Comparison of ENCODE assay signal across 14 mouse cellular contexts in the genomic region with DNA sequence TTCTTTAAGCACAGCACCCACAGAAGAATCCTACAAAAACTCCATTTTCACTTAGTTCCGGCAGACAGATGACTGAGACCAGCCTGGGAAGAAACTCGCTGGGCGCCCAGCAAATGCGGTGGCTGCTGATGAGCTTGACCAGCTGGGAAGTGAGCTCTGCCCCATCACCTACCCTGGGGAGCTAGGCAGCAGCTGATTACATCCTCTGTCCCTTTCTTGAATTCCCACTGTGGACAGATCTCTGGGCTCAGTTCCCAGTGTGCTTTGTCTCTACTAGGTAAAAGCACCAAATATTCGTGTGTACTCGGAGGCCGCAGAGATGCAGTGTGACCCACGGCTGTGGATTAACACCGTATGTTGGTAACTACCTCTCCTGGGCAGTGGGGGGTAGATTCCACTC. TPM values are rescaled to one million over a fixed set of nuclear protein-coding genes. Genes with fewer than 3 reads are reported as not detected.
DNase-seq lines count a peak whose midpoint lies in the region; ATAC-seq and TF ChIP-seq lines count a peak whose summit lies in the region.
"Had no signal": no experiment of that assay in that cellular context is flagged by ENCODE, and none has a peak within 500 bp of the region (broad histone marks: within the 10 kb centered on the region; RNA-seq: fewer than 3 reads in every experiment).

No protein-coding gene starts in this region.

- no peak for DNase-seq in forebrain, embryonic 10.5 days (ENCODE audit: extremely low spot score, low spot score)
- DNase-seq in forebrain, postnatal 0 days = no peak
- DNase-seq in kidney, adult 9 months = no peak
- peak; percentile 40 for DNase-seq in retina, postnatal 1 day
- DNase-seq: cerebellum, adult 11 months; thymus, postnatal 36 days had no signal

- no peak for TF ChIP-seq CTCF in forebrain, postnatal 0 days (IDR thresholded peaks at IDR 0.05; ENCODE audit: low read depth)
- TF ChIP-seq CTCF in intestine, postnatal 0 days (IDR thresholded peaks at IDR 0.05; ENCODE audit: low read depth) = no peak

- H3K27me3 ChIP-seq in forebrain, embryonic 10.5 days (ENCODE audit: poor library complexity, severe bottlenecking) = no peaks in the 10 kb centered on the region
- no peaks in the 10 kb centered on the region for H3K27me3 ChIP-seq in forebrain, postnatal 0 days (ENCODE audit: insufficient read depth, low read length)
- no peaks in the 10 kb centered on the region for H3K27me3 ChIP-seq in kidney, embryonic 16.5 days (ENCODE audit: insufficient read depth, low read length)
- no peaks in the 10 kb centered on the region for H3K27me3 ChIP-seq in neural tube, embryonic 13.5 days
- no peaks in the 10 kb centered on the region for H3K27me3 ChIP-seq in neural tube, embryonic 15.5 days (replicated peaks)
- no peaks in the 10 kb centered on the region for H3K27me3 ChIP-seq in intestine, postnatal 0 days (replicated peaks; ENCODE audit: control insufficient read depth, insufficient read depth, low read length)
- H3K27me3 ChIP-seq: embryonic facial prominence, embryonic 12.5 days; liver, embryonic 15.5 days had no signal

- peaks cover 4% of the 10 kb centered on the region; the same call in 1 of the 2 replicates for H3K9me3 ChIP-seq in forebrain, embryonic 10.5 days
- H3K9me3 ChIP-seq in forebrain, postnatal 0 days (ENCODE audit: low read length) = no peaks in the 10 kb centered on the region
- H3K9me3 ChIP-seq in kidney, embryonic 16.5 days (ENCODE audit: low read length) = 0 out of 2 replicates have a peak, but pooled peaks cover 4% of the 10 kb centered on the region
- peaks cover 3% of the 10 kb centered on the region; the same call in 1 of the 2 replicates for H3K9me3 ChIP-seq in neural tube, embryonic 13.5 days
- H3K9me3 ChIP-seq in neural tube, embryonic 15.5 days (replicated peaks) = no peaks in the 10 kb centered on the region
- no peaks in the 10 kb centered on the region for H3K9me3 ChIP-seq in intestine, postnatal 0 days (ENCODE audit: control insufficient read depth)
- H3K9me3 ChIP-seq: embryonic facial prominence, embryonic 12.5 days; liver, embryonic 15.5 days had no signal

- no peak for ATAC-seq in forebrain, postnatal 0 days
- ATAC-seq in kidney, embryonic 16.5 days (ENCODE audit: low FRiP score, low TSS enrichment) = no peak
- ATAC-seq in neural tube, embryonic 13.5 days (ENCODE audit: low read depth) = no peak
- ATAC-seq in neural tube, embryonic 15.5 days (ENCODE audit: low FRiP score) = no peak
- no peak for ATAC-seq in intestine, postnatal 0 days
- ATAC-seq: intestine, embryonic 16.5 days had no signal

- H3K4me1 ChIP-seq in forebrain, embryonic 10.5 days = peaks cover 24% of the 10 kb centered on the region
- H3K4me1 ChIP-seq in forebrain, postnatal 0 days (ENCODE audit: insufficient read depth) = no peaks in the 10 kb centered on the region
- H3K4me1 ChIP-seq in kidney, embryonic 16.5 days (ENCODE audit: insufficient read depth, low read length) = peaks cover 26% of the 10 kb centered on the region
- H3K4me1 ChIP-seq in neural tube, embryonic 13.5 days (replicated peaks) = 0 out of 2 replicates have a peak, but pooled peaks cover 3% of the 10 kb centered on the region
- H3K4me1 ChIP-seq in neural tube, embryonic 15.5 days = no peaks in the 10 kb centered on the region
- H3K4me1 ChIP-seq in intestine, postnatal 0 days (replicated peaks; ENCODE audit: control insufficient read depth, insufficient read depth, low read length) = no peaks in the 10 kb centered on the region
- H3K4me1 ChIP-seq: liver, embryonic 15.5 days had no signal

- H3K4me3 ChIP-seq in forebrain, embryonic 10.5 days = no peak overlapping the region
- H3K4me3 ChIP-seq in forebrain, postnatal 0 days (ENCODE audit: low read depth, low read length) = no peak overlapping the region
- H3K4me3 ChIP-seq in kidney, embryonic 16.5 days (ENCODE audit: low read length) = no peak overlapping the region
- H3K4me3 ChIP-seq in neural tube, embryonic 13.5 days = no peak overlapping the region
- H3K4me3 ChIP-seq in neural tube, embryonic 15.5 days (replicated peaks) = no peak overlapping the region
- no peak overlapping the region for H3K4me3 ChIP-seq in intestine, postnatal 0 days (ENCODE audit: low read depth, low read length)
- H3K4me3 ChIP-seq: embryonic facial prominence, embryonic 12.5 days; liver, embryonic 15.5 days had no signal

- H3K36me3 ChIP-seq in forebrain, embryonic 10.5 days (replicated peaks) = no peaks in the 10 kb centered on the region
- H3K36me3 ChIP-seq in forebrain, postnatal 0 days (ENCODE audit: insufficient read depth) = no peaks in the 10 kb centered on the region
- H3K36me3 ChIP-seq in kidney, embryonic 16.5 days (ENCODE audit: insufficient read depth, low read length) = no peaks in the 10 kb centered on the region
- no peaks in the 10 kb centered on the region for H3K36me3 ChIP-seq in neural tube, embryonic 13.5 days
- H3K36me3 ChIP-seq in neural tube, embryonic 15.5 days = no peaks in the 10 kb centered on the region
- no peaks in the 10 kb centered on the region for H3K36me3 ChIP-seq in intestine, postnatal 0 days (ENCODE audit: control insufficient read depth, insufficient read depth)
- H3K36me3 ChIP-seq: embryonic facial prominence, embryonic 12.5 days; liver, embryonic 15.5 days had no signal

- H3K27ac ChIP-seq in forebrain, embryonic 10.5 days = 0 out of 2 replicates have a peak overlapping the region, but pooled peaks have one; percentile 21
- no peak overlapping the region for H3K27ac ChIP-seq in forebrain, postnatal 0 days (ENCODE audit: low read depth, low read length)
- H3K27ac ChIP-seq in kidney, embryonic 16.5 days (ENCODE audit: low read length) = peak overlapping the region; percentile 11; the same call in 1 of the 2 replicates
- peak overlapping the region; percentile 52 for H3K27ac ChIP-seq in neural tube, embryonic 13.5 days (replicated peaks)
- H3K27ac ChIP-seq in neural tube, embryonic 15.5 days (replicated peaks) = no peak overlapping the region
- no peak overlapping the region for H3K27ac ChIP-seq in intestine, postnatal 0 days (ENCODE audit: low read depth, low read length)
- H3K27ac ChIP-seq: embryonic facial prominence, embryonic 12.5 days; liver, embryonic 15.5 days had no signal

- H3K9ac ChIP-seq in forebrain, postnatal 0 days = no peak overlapping the region
- no peak overlapping the region for H3K9ac ChIP-seq in kidney, embryonic 16.5 days (replicated peaks; ENCODE audit: low read length)
- no peak overlapping the region for H3K9ac ChIP-seq in neural tube, embryonic 13.5 days
- no peak overlapping the region for H3K9ac ChIP-seq in neural tube, embryonic 15.5 days (replicated peaks)
- H3K9ac ChIP-seq in intestine, postnatal 0 days (ENCODE audit: low read depth, low read length) = no peak overlapping the region
- H3K9ac ChIP-seq: embryonic facial prominence, embryonic 12.5 days; liver, embryonic 15.5 days had no signal

- no peak overlapping the region for H3K4me2 ChIP-seq in forebrain, postnatal 0 days (ENCODE audit: low read depth)
- 0 out of 2 replicates have a peak overlapping the region, but pooled peaks have one; percentile 8 for H3K4me2 ChIP-seq in kidney, embryonic 16.5 days (replicated peaks; ENCODE audit: low read depth, low read length)
- H3K4me2 ChIP-seq in neural tube, embryonic 13.5 days = no peak overlapping the region
- no peak overlapping the region for H3K4me2 ChIP-seq in neural tube, embryonic 15.5 days
- H3K4me2 ChIP-seq in intestine, postnatal 0 days (replicated peaks; ENCODE audit: low read depth) = no peak overlapping the region
- H3K4me2 ChIP-seq: embryonic facial prominence, embryonic 12.5 days; liver, embryonic 15.5 days had no signal

- WGBS in forebrain, embryonic 10.5 days = 86% methylated on average over 9 of the region's 9 CpGs
- 70% methylated on average over 9 of the region's 9 CpGs for WGBS in forebrain, postnatal 0 days
- 65% methylated on average over 9 of the region's 9 CpGs for WGBS in kidney, embryonic 16.5 days
- 74% methylated on average over 9 of the region's 9 CpGs for WGBS in neural tube, embryonic 13.5 days
- 69% methylated on average over 9 of the region's 9 CpGs for WGBS in neural tube, embryonic 15.5 days
- WGBS in intestine, postnatal 0 days = 81% methylated on average over 9 of the region's 9 CpGs

RNA-seq across cellular contexts. Expression of a gene that starts 25.9 kb away (rescaled TPM):
- 32.5 and 33.1 TPM in 2 replicates for polyA plus RNA-seq in forebrain, embryonic 10.5 days (2016; fragmentation: Nextera tagmentation; extraction: Ambion mirVana)
- total RNA-seq in forebrain, postnatal 0 days (2014; rRNA removed) = 6.2 and 8.9 TPM in 2 replicates
- polyA plus RNA-seq in forebrain, postnatal 0 days (2015; fragmentation: Nextera tagmentation; extraction: Ambion mirVana) = 8.8 and 10.2 TPM in 2 replicates
- 38.0 and 40.4 TPM in 2 replicates for polyA plus RNA-seq in kidney, embryonic 16.5 days (2015; fragmentation: Nextera tagmentation; extraction: Ambion mirVana)
- 26.0 and 29.4 TPM in 2 replicates for polyA plus RNA-seq in neural tube, embryonic 13.5 days (2015; fragmentation: Nextera tagmentation; extraction: Ambion mirVana)
- 16.9 and 24.6 TPM in 2 replicates for polyA plus RNA-seq in neural tube, embryonic 15.5 days (2015; fragmentation: Nextera tagmentation; extraction: Ambion mirVana)
- 34.6 and 39.3 TPM in 2 replicates for polyA plus RNA-seq in intestine, postnatal 0 days (2015; fragmentation: Nextera tagmentation; extraction: Ambion mirVana)

RNA-seq across cellular contexts. Expression of a gene that starts 55.6 kb away (rescaled TPM):
- polyA plus RNA-seq in forebrain, embryonic 10.5 days (2016; fragmentation: Nextera tagmentation; extraction: Ambion mirVana) = 0.74 and 0.82 TPM in 2 replicates
- total RNA-seq in forebrain, postnatal 0 days (2014; rRNA removed) = 31.2 and 34.4 TPM in 2 replicates
- 22.0 and 23.8 TPM in 2 replicates for polyA plus RNA-seq in forebrain, postnatal 0 days (2015; fragmentation: Nextera tagmentation; extraction: Ambion mirVana)
- 1.6 and 1.7 TPM in 2 replicates for polyA plus RNA-seq in kidney, embryonic 16.5 days (2015; fragmentation: Nextera tagmentation; extraction: Ambion mirVana)
- 10.6 and 11.9 TPM in 2 replicates for polyA plus RNA-seq in neural tube, embryonic 13.5 days (2015; fragmentation: Nextera tagmentation; extraction: Ambion mirVana)
- 21.5 and 24.1 TPM in 2 replicates for polyA plus RNA-seq in neural tube, embryonic 15.5 days (2015; fragmentation: Nextera tagmentation; extraction: Ambion mirVana)
- 1.1 and 1.2 TPM in 2 replicates for polyA plus RNA-seq in intestine, postnatal 0 days (2015; fragmentation: Nextera tagmentation; extraction: Ambion mirVana)
- total RNA-seq: MEL had no signal

Comparison
In these comparisons a context has a peak if more than half of its experiments do, and no peak if none do; other contexts are left out.
1. H3K27ac ChIP-seq: peak in forebrain, embryonic 10.5 days (single experiment), kidney, embryonic 16.5 days (single experiment) and neural tube, embryonic 13.5 days (single experiment); none in forebrain, postnatal 0 days (single experiment), neural tube, embryonic 15.5 days (single experiment) and intestine, postnatal 0 days (single experiment).